Mouse (Mus musculus) G1E (cell line): ENCODE results near the gene Abcc5.

Experiments
- CTCF ChIP-seq: IDR thresholded peaks from 2 replicates; pipeline ENCODE4 v1.5.1; 2012; ENCODE audit warnings: low read depth, low read length, inconsistent platforms, mixed read lengths
- GATA1 ChIP-seq: IDR thresholded peaks from 2 replicates; pipeline ENCODE4 v1.6.1; 2012; ENCODE audit warnings: borderline replicate concordance, low read length, inconsistent platforms, mixed read lengths
- POLR2AphosphoS5 ChIP-seq: IDR thresholded peaks from 2 replicates; pipeline ENCODE4 v1.6.1; 2012; ENCODE audit warnings: low read depth, low read length, inconsistent platforms; ENCODE audit not compliant: insufficient replicate concordance
- TAL1 ChIP-seq: conservative IDR thresholded peaks from 2 replicates; pipeline ENCODE4 v1.6.1; 2012; ENCODE audit warnings: low read depth, low read length, inconsistent platforms, mixed read lengths

DNA sequence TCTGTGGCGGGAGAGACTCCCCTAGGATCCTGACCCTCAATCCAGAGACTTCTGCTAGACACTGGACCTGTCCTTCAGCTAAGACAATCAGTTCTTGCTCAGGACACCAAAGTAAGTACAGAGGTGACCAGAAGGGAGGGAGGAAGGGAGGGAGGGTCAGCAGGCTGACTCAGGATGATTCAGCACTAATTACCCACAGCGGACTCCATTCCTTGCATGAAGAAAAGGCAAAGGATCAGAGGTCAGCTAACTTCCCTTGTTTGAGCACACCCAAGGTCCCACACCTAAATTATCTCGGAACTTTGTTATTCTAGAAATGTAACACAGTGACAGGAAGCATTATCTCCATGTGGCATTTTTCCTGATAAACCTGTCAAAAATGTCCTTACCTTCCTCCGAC lies 54.5 kb downstream of the Abcc5 start:
- TF ChIP-seq CTCF (no peak), TAL1 (no peak), GATA1 (no peak), POLR2AphosphoS5 (no peak)
